Mouse (Mus musculus) midbrain, embryonic 11.5 days (tissue): Measurements from ENCODE around the gene Lrp11. TPM values are rescaled to one million over a fixed set of nuclear protein-coding genes. Genes with fewer than 3 reads are reported as not detected.

Source experiments
- ATAC-seq: fragments of 200-750 bp; cut with Nextera tagmentation; 2 replicates; pipeline ENCODE4 v1.8.0; 2017; ENCODE audit warnings: moderate TSS enrichment, moderate library complexity; ENCODE audit not compliant: low FRiP score
- DNase-seq: peaks from one replicate; pipeline ENCODE4 v3.0.0; 2015; ENCODE audit warnings: low spot score; ENCODE audit errors: missing footprints
- H3K27ac ChIP-seq: fragments of 300-500 bp; sonication (generic); 2 replicates; pipeline ENCODE4 v1.5.1; 2014; ENCODE audit warnings: low read depth, low read length
- H3K27me3 ChIP-seq: fragments of 300-500 bp; sonication (generic); 2 replicates; pipeline ENCODE4 v1.6.1; 2014; ENCODE audit warnings: mild to moderate bottlenecking, low read length, moderate library complexity, mixed read lengths; ENCODE audit not compliant: control insufficient read depth, insufficient read depth
- H3K36me3 ChIP-seq: fragments of 300-500 bp; sonication (generic); 2 replicates; pipeline ENCODE4 v1.6.1; 2014; ENCODE audit warnings: mild to moderate bottlenecking, low read length, moderate library complexity, mixed read lengths; ENCODE audit not compliant: control insufficient read depth, insufficient read depth
- H3K4me1 ChIP-seq: fragments of 300-500 bp; sonication (generic); 2 replicates; pipeline ENCODE4 v1.6.1; 2014; ENCODE audit warnings: low read length; ENCODE audit not compliant: control insufficient read depth, insufficient read depth
- H3K4me2 ChIP-seq: fragments of 300-500 bp; sonication (generic); 2 replicates; pipeline ENCODE4 v1.6.1; 2014; ENCODE audit warnings: mild to moderate bottlenecking, moderate library complexity
- H3K4me3 ChIP-seq: fragments of 300-500 bp; sonication (generic); 2 replicates; pipeline ENCODE4 v1.5.1; 2014; ENCODE audit warnings: low read depth, low read length
- H3K9ac ChIP-seq: fragments of 300-500 bp; sonication (generic); 2 replicates; pipeline ENCODE4 v1.6.1; 2014; ENCODE audit warnings: low read length
- H3K9me3 ChIP-seq: fragments of 300-500 bp; sonication (generic); 2 replicates; pipeline ENCODE4 v1.6.1; 2016; ENCODE audit warnings: low read length; ENCODE audit not compliant: control insufficient read depth
- WGBS: fragments of 180-500 bp; shearing (Covaris S2); extraction: QIAGEN DNeasy Blood & Tissue Kit; methylation state at CpG from one replicate; pipeline ENCODE4 v1.1.7; 2014; 5-methylcytosine and 5-hydroxymethylcytosine counted together
- polyA plus RNA-seq: library from polyadenylated mRNA; unstranded; fragments of >200 nt; fragmentation: Nextera tagmentation; extraction: Ambion mirVana; gene quantifications from 2 replicates; pipeline ENCODE4 v1.2.1, GENCODE M21; 2014

Gene Lrp11
- polyA plus RNA-seq, 1 experiment from 2014 or later: 11.1 TPM

DNA sequence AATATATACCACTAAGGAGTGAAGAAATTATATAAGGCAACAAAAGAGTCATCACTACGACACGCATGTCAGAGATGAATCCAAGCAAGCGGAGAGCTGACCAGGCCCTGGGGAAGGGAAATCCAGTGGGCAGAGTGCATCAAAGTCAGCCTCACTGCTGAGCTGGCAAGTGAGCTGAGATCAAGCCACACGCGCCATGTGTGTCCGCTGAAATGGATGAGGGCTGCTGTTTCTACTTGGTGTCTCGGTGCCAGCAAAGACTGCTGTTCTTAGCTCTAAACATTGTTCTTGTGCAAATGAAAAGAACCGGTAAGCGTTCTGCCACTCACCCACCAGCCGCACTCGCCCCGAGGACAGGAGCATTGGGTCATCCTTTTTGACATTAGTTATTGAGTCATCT, 50.8 kb downstream of the Lrp11 start:
- H3K4me1 ChIP-seq: no peaks in the 10 kb centered on the region
- no peaks in the 10 kb centered on the region for H3K27me3 ChIP-seq
- no peak overlapping the region for H3K9ac ChIP-seq
- no peak overlapping the region for H3K4me2 ChIP-seq
- H3K27ac ChIP-seq: no peak overlapping the region
- WGBS: 96% methylated on average over 12 of the region's 12 CpGs
- no peaks in the 10 kb centered on the region for H3K9me3 ChIP-seq
- ATAC-seq: no peak
- DNase-seq: no peak
- peaks cover 15% of the 10 kb centered on the region for H3K36me3 ChIP-seq
- no peak overlapping the region for H3K4me3 ChIP-seq

GRCm38 (mm10) chr10:7645911-7646310, 56.3 kb downstream of the Lrp11 start:
- H3K9ac ChIP-seq: no peak overlapping the region
- no peak overlapping the region for H3K4me3 ChIP-seq
- H3K27ac ChIP-seq: no peak overlapping the region
- no peak for DNase-seq
- no peaks in the 10 kb centered on the region for H3K4me1 ChIP-seq
- WGBS: 96% methylated on average over 2 of the region's 2 CpGs
- H3K4me2 ChIP-seq: no peak overlapping the region
- H3K27me3 ChIP-seq: no peaks in the 10 kb centered on the region
- H3K9me3 ChIP-seq: no peaks in the 10 kb centered on the region
- ATAC-seq: no peak
- H3K36me3 ChIP-seq: peaks cover 8% of the 10 kb centered on the region; the same call in 1 of the 2 replicates

DNA sequence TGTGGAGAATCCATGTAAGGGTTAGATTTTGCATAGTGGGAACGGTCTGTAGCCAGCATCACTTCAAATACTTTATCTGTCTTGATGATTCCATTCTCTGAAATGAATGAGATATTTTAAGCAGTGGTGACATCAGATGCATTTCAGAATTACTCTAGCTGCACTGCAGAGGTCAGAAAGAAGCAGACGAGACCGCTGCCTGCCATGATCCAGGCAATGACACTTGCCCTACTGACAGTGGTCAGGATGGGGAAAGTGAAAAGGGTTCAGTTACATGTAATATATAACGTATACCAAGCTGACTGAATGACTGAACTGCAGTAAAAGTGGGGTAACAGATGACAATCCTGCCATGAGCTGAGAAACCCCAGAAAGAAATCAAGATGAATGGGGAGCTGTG, 59.5 kb downstream of the Lrp11 start:
- no peaks in the 10 kb centered on the region for H3K9me3 ChIP-seq
- H3K27me3 ChIP-seq: no peaks in the 10 kb centered on the region
- H3K9ac ChIP-seq: no peak overlapping the region
- DNase-seq: no peak
- 89% methylated on average over 4 of the region's 4 CpGs for WGBS
- no peak overlapping the region for H3K27ac ChIP-seq
- no peaks in the 10 kb centered on the region for H3K4me1 ChIP-seq
- no peak overlapping the region for H3K4me2 ChIP-seq
- ATAC-seq: no peak
- no peak overlapping the region for H3K4me3 ChIP-seq
- H3K36me3 ChIP-seq: peaks cover 7% of the 10 kb centered on the region; the same call in 1 of the 2 replicates

GRCm38 (mm10) chr10:7651057-7651456, 61.5 kb downstream of the Lrp11 start:
- 96% methylated on average over 2 of the region's 2 CpGs for WGBS
- no peaks in the 10 kb centered on the region for H3K4me1 ChIP-seq
- DNase-seq (no peak), ATAC-seq (no peak)
- H3K27me3 ChIP-seq: no peaks in the 10 kb centered on the region
- H3K36me3 ChIP-seq: peaks cover 2% of the 10 kb centered on the region; the same call in 1 of the 2 replicates
- H3K4me2 ChIP-seq: no peak overlapping the region
- no peak overlapping the region for H3K9ac ChIP-seq
- no peak overlapping the region for H3K27ac ChIP-seq
- no peaks in the 10 kb centered on the region for H3K9me3 ChIP-seq
- H3K4me3 ChIP-seq: no peak overlapping the region

DNA sequence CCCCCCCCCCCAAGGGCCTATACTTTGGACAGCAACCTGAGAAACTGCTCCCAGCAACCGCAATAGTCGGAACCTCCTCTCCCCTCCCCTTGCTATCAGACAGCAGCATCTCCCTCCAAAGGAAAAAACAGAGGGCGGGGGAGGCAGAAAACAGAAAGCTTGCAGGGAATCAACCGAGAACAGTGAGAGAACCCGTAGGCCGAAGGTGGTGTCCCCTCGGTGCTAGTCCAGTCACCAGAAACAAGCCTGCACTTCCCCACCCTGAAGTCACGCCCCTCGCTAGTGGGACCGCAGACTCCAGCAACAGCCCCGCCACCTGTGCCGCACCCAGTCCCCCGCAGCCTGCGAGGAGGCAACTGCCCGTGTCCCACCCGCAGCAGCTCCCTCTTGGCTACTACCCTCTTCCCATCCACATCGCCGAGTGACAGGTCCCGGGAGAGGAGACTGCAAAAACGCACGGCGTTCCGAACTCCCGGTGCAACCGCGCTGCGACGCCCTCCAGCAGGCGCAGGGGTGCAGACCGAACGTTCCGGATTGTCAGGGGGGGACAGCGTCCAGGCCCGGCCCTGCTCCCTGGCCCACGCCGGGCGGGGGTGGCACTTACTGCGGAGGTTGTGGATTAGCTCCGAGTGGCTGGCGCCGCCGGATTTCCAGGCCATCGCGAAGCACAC, 73.0 kb downstream of the Lrp11 start:
- Histone ChIP-seq H3K4me2 (peak overlapping the region; percentile 81), H3K36me3 (no peaks in the 10 kb centered on the region), H3K27ac (peak overlapping the region; percentile 76), H3K27me3 (no peaks in the 10 kb centered on the region), H3K4me3 (peak overlapping the region; percentile 80), H3K9me3 (no peaks in the 10 kb centered on the region), H3K9ac (peak overlapping the region; percentile 89), H3K4me1 (peaks cover 5% of the 10 kb centered on the region)
- WGBS: under 1% methylated on average over 43 of the region's 44 CpGs
- peak; percentile 98 for DNase-seq
- peak; percentile 83 for ATAC-seq

- DNase-seq (peak; percentile 99), ATAC-seq (peak; percentile 92)
- no peaks in the 10 kb centered on the region for H3K9me3 ChIP-seq
- peak overlapping the region; percentile 89 for H3K9ac ChIP-seq
- peak overlapping the region; percentile 81 for H3K4me2 ChIP-seq
- 1% methylated on average over 64 of the region's 64 CpGs for WGBS
- no peaks in the 10 kb centered on the region for H3K36me3 ChIP-seq
- peak overlapping the region; percentile 76 for H3K27ac ChIP-seq
- H3K4me1 ChIP-seq: peaks cover 12% of the 10 kb centered on the region
- no peaks in the 10 kb centered on the region for H3K27me3 ChIP-seq
- H3K4me3 ChIP-seq: peak overlapping the region; percentile 80
These were observed 73.8 kb downstream of the Lrp11 start for GRCm38 (mm10) chr10:7663159-7664026.

GRCm38 (mm10) chr10:7664027-7664526, 74.5 kb downstream of the Lrp11 start:
- Histone ChIP-seq H3K4me1 (peaks cover 13% of the 10 kb centered on the region), H3K4me3 (peak overlapping the region; percentile 80), H3K36me3 (no peaks in the 10 kb centered on the region), H3K27ac (no peak overlapping the region), H3K9ac (peak overlapping the region; percentile 89), H3K4me2 (peak overlapping the region; percentile 81), H3K27me3 (no peaks in the 10 kb centered on the region), H3K9me3 (no peaks in the 10 kb centered on the region)
- peak; percentile 73 for DNase-seq
- no peak for ATAC-seq
- WGBS: 71% methylated on average over 6 of the region's 6 CpGs

GRCm38 (mm10) chr10:7664889-7665288, 75.3 kb downstream of the Lrp11 start:
- no peaks in the 10 kb centered on the region for H3K36me3 ChIP-seq
- H3K27ac ChIP-seq: no peak overlapping the region
- WGBS: 90% methylated on average over 1 of the region's 1 CpGs
- H3K4me1 ChIP-seq: peaks cover 13% of the 10 kb centered on the region
- no peaks in the 10 kb centered on the region for H3K9me3 ChIP-seq
- no peak overlapping the region for H3K4me2 ChIP-seq
- no peak for DNase-seq
- H3K4me3 ChIP-seq: no peak overlapping the region
- no peaks in the 10 kb centered on the region for H3K27me3 ChIP-seq
- no peak overlapping the region for H3K9ac ChIP-seq
- ATAC-seq: no peak

DNA sequence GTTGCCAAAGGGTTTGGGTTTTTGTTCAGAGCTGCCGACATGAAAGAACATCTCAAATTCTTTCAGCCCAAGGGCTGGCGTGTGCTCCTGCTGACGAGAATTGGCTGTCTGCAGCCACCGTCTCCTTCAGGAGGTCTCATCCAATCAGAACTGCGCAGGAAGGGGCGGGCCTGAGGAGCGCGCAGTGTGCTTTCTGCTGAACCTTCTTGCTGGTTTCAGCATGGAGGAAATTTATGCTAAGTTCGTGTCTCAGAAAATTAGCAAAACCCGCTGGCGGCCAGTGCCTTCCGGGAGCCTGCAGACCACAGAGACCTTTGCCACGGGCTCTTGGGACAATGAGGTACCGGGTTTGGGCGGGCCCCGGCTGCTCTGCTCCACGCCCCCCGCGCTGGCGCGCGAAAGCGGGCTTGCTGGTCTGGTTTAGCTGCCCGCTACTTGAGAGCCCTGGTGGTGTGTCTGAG, 77.8 kb downstream of the Lrp11 start, which contains the start of gene Nup43:
Nup43 (plus strand) TSS at position 162 of the 461 bp plus-strand sequence.
- WGBS: under 1% methylated on average over 24 of the region's 24 CpGs
- Histone ChIP-seq H3K4me1 (peaks cover 13% of the 10 kb centered on the region), H3K36me3 (no peaks in the 10 kb centered on the region), H3K27me3 (no peaks in the 10 kb centered on the region), H3K4me3 (peak within 1 kb of the TSS; percentile 69), H3K9me3 (no peaks in the 10 kb centered on the region), H3K27ac (0 out of 2 replicates have a peak within 1 kb of the TSS, but pooled peaks have one; percentile 42), H3K4me2 (peak within 1 kb of the TSS; percentile 52), H3K9ac (peak within 1 kb of the TSS; percentile 70)
- DNase-seq (peak; percentile 99), ATAC-seq (peak; percentile 87)
